Mouse (Mus musculus): ENCODE measurements around the gene Pgm2. TPM values are rescaled to one million over a fixed set of nuclear protein-coding genes. Genes with fewer than 3 reads are reported as not detected.

Pgm2 gene
- total RNA-seq, 2 experiments from 2014 or later: 12.2 to 14.4 TPM

- no peak for DNase-seq (ENCODE audit: low spot score in 2 of 2)
Measured at GRCm38 (mm10) chr5:64174429-64174935, 81.7 kb downstream of the Pgm2 start.

Small RNAs within 50 kb of the gene (microRNA-seq; reads per million reads assigned to microRNA genes)
- gene Gm22395 (not detected), gene Gm23967 (not detected)

Other genes with a start within 250 kb of the Pgm2 start
- 10 to 100 TPM; 20.2 to 20.8 TPM for gene Rell1, start 124.1 kb upstream of the Pgm2 start, total RNA-seq (2021)
- 10 to 100 TPM; 22.9 to 28.7 TPM for gene Tbc1d1, start 63.4 kb downstream of the Pgm2 start, total RNA-seq (2021)